Mouse (Mus musculus): ENCODE data around the gene Cbfa2t3.

DNA sequence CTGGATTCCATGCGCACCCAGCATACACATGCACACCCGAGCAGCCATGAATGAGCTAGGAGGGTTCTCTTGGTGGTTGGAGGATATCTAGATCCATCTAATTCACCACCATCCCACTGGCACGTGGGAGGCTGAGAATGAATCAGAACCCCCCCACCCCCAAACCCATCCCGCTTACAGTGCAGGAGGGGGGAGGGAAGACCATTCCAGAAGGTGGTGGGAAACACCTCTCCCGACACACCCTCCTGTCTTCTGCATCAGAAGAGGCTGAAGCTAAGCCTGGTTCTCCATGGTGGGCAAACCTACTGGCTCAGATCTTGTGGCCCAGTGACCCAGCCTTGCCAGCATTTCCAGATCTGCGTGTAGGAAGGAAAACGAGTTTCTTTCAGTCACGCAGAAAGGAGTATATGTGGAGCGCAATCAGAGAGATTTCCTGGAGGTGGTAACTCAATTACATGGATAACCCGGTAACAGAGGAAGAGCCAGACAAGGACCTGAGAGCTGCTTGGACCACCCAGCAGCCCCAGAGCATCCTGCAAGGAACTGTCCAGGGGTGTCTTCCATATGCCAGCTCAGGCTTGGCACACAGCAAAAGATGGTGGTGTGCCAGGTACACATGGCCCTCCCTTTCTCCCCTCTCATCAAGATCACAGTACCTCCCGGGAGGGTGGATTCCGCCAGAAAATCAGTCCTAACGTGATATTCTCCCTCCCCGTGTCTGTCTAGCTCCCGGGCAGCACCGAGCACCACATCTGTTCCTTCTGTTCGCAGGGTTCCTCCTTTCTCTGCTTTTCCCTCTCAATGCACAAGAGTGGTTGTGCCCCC is 23.1 kb downstream of the Cbfa2t3 start:
- no peak for TF ChIP-seq SMC3 (IDR thresholded peaks at IDR 0.05; ENCODE audit: low read depth, low read length)
- no peak for TF ChIP-seq MYC (IDR thresholded peaks at IDR 0.05; ENCODE audit: low read depth, low read length)
- TF ChIP-seq CTCF (IDR thresholded peaks at IDR 0.05 in 2 of 3, conservative IDR thresholded peaks at IDR 0.05 in 1 of 3; ENCODE audit: control insufficient read depth in 1 of 3, insufficient read depth in 1 of 3, low read depth in 2 of 3, low read length in 3 of 3, poor library complexity in 1 of 3, severe bottlenecking in 1 of 3), result no peak

Data from MEL (cell line).